Mouse (Mus musculus) megakaryocyte, embryonic 14.5 days (primary cell): ENCODE data around the gene Has1.

Experiments used
- FLI1 ChIP-seq: IDR thresholded peaks from 2 replicates; pipeline ENCODE4 v1.6.1; 2012; ENCODE audit warnings: low read length, inconsistent platforms, mixed read lengths
- GATA1 ChIP-seq: IDR thresholded peaks from 3 replicates; pipeline ENCODE4 v1.6.1; 2012; ENCODE audit warnings: mixed read lengths, low read length, inconsistent platforms, borderline replicate concordance

DNA sequence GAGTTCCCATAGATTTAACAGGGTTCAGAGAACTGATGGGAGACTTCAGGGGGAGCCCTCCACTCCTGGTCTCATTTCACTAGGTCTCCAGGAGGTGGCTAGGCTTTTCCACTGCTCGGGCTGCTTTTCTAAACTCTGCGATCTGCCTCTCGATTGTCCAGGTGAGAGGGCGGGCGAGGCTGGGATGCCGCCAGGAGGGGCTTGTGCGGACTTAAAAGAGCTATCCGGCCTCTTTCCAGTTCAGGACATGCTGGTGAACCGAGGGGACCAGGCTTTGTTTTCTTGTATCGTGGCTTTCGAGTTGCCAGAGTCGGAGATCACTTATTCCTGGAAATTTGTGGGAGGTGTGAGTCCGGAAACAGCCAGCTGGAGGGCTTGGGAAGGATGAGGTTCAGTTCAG lies 17.6 kb downstream of the Has1 start:
- TF ChIP-seq GATA1 (no peak), FLI1 (no peak)
